Mouse (Mus musculus) left cerebral cortex, postnatal 10 days (tissue): ENCODE data around the gene Eme2. TPM values are rescaled to one million over a fixed set of nuclear protein-coding genes. Genes with fewer than 3 reads are reported as not detected.
A peak's percentile ranks its signal among the peaks of the same experiment; 100 is the strongest.

Experiments used
- DNase-seq, 2 experiments: peaks; one replicate each; pipeline ENCODE4 v3.0.0; 2021 to 2022; ENCODE audit warnings: low spot score in 2 of 2, mixed read lengths in 1 of 2; ENCODE audit errors: extremely low spot score in 1 of 2
- intact Hi-C: fragments of 180-260 bp; cut with DNase I; formaldehyde crosslinking; loops from one replicate; pipeline ENCODE4 v1.15.1; 2025
- total RNA-seq, 2 experiments: library from RNA; stranded (reverse); gene quantifications; 2 replicates each; pipeline ENCODE4 v1.2.3; 2021

Gene Eme2
- total RNA-seq, 2 experiments from 2014 or later, result 53.9 to 56.6 TPM

- DNase-seq, result peak; percentile 98
- intact Hi-C loops, result no loop called here
These were observed 44.7 kb downstream of the Eme2 start, which contains the start of gene Fahd1 for GRCm38 (mm10) chr17:24850065-24850772. Gene Fahd1 (minus strand): TSS chr17:24850364.

DNA sequence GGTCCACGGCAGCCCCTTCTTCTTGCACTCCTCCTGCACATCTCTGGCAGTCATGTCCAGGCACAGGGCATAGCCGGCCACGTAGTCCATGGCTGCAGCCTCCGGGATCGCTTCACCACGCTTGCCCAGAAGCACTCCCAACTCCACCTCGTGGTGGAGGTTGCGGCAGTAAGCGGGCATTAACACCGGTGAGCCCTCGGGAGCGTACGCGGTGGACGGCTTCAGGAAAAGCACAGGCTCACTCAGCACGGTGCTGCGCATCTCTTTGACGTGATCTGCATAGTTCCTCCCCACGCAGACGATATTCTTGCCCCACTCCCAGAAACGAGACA lies 45.2 kb downstream of the Eme2 start:
- intact Hi-C loops, result no loop called here
- DNase-seq, result no peak

DNA sequence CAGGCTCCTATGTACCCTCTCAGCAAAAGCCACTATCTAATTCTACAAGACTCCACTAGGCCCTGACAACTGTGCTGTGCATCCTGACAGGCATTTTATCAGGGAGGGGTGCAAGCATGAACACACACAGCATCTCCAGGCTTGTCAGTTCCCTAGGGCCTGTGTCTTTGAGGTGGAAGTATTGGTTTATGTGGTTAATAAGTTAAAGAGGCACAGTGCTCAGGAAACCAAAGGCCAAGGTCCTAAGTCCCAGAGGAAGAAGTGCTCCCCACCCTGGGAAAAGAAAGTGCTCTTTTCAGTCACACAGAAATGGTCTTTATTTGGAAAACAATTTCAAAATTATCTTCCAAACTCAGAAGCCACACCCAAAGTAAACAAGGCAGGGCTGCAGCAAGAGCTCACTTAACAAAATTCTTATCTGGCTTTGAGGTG lies 46.3 kb downstream of the Eme2 start:
- intact Hi-C loops, result no loop called here

GRCm38 (mm10) chr17:24847386-24847785 lies 47.5 kb downstream of the Eme2 start:
- DNase-seq, result no peak
- intact Hi-C loops, result no loop called here

More for the DNA sequence above, 46.3 kb downstream of the Eme2 start:
- DNase-seq, result no peak

GRCm38 (mm10) chr17:24844525-24844924 lies 50.4 kb downstream of the Eme2 start:
- DNase-seq, result no peak

DNA sequence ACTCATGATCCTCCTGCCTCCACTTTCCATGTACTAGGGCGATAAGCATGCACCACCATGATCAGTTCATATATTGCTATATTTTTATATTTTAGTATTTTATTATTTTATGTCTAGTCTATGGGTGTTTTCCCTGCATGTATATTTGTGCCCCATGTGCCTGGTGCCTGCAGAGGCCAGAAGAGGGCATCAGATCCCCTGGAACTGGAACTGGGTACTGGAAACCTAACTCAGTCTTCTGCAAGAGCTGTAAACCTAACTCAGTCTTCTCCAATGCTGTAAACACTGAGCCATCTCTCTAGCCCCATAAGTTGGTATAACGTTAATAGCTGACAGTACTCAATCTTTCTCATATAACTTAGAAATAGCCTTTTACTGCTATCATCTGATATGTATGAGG lies 52.3 kb downstream of the Eme2 start:
- intact Hi-C loops, result no loop called here
- no peak for DNase-seq

More at GRCm38 (mm10) chr17:24844525-24844924, 50.4 kb downstream of the Eme2 start:
- intact Hi-C loops, result no loop called here

- DNase-seq, result no peak
- intact Hi-C loops, result no loop called here
These were observed 53.8 kb downstream of the Eme2 start for GRCm38 (mm10) chr17:24841133-24841532.

- intact Hi-C loops, result no loop called here
- no peak for DNase-seq
These were observed 54.5 kb downstream of the Eme2 start for GRCm38 (mm10) chr17:24840341-24840740.

GRCm38 (mm10) chr17:24839842-24840241 lies 55.0 kb downstream of the Eme2 start, which contains the start of gene Hagh:
Gene Hagh (plus strand): TSS chr17:24840143.
- intact Hi-C loops, result no loop called here
- DNase-seq, result no peak

Other genes with a start within 250 kb of the Eme2 start
- 10 to 100 TPM; 55.0 to 55.2 TPM for gene Slc9a3r2, start 244.8 kb downstream of the Eme2 start, total RNA-seq
- not detected for gene Npw, start 236.6 kb downstream of the Eme2 start, total RNA-seq
- 10 to 100 TPM; 37.2 to 38.1 TPM for gene Zfp598, start 225.4 kb downstream of the Eme2 start, total RNA-seq
- gene Syngr3, start 205.1 kb downstream of the Eme2 start, total RNA-seq, result 100 to 1,000 TPM; 248 to 254 TPM
- gene Gfer, start 198.9 kb downstream of the Eme2 start, total RNA-seq, result 10 to 100 TPM; 21.5 TPM
- 1 to 10 TPM; 2.7 to 5.1 TPM for gene Noxo1, start 198.9 kb downstream of the Eme2 start, total RNA-seq
- gene Tbl3, start 187.4 kb downstream of the Eme2 start, total RNA-seq, result 10 to 100 TPM; 30.9 to 37.9 TPM
- under 1 TPM in 1 of 2 experiments, not detected in 1; 0.69 TPM for gene Rnf151, start 177.0 kb downstream of the Eme2 start, total RNA-seq
- 100 to 1,000 TPM; 575 to 607 TPM for gene Rps2, start 177.0 kb downstream of the Eme2 start, total RNA-seq
- gene Ndufb10, start 170.6 kb downstream of the Eme2 start, total RNA-seq, result 100 to 1,000 TPM; 156 to 176 TPM
- under 1 TPM; 0.43 to 0.49 TPM for gene Rpl3l, start 167.3 kb downstream of the Eme2 start, total RNA-seq
- gene Msrb1, start 158.4 kb downstream of the Eme2 start, total RNA-seq, result 10 to 100 TPM; 44.2 to 47.8 TPM
- gene Hs3st6, start 142.1 kb downstream of the Eme2 start, total RNA-seq, result under 1 TPM in 1 of 2 experiments, not detected in 1; 0.49 TPM
- gene Meiob, start 90.8 kb downstream of the Eme2 start, total RNA-seq, result not detected
- 100 to 1,000 TPM in 1 of 2 experiments, 10 to 100 TPM in 1; 92.4 to 102 TPM for gene Hagh, start 54.9 kb downstream of the Eme2 start, total RNA-seq
- 10 to 100 TPM; 14.8 to 16.5 TPM for gene Fahd1, start 44.7 kb downstream of the Eme2 start, total RNA-seq
- gene Igfals, start 29.1 kb downstream of the Eme2 start, total RNA-seq, result under 1 TPM; 0.17 to 0.32 TPM
- 10 to 100 TPM; 37.8 to 40.2 TPM for gene Nubp2, start 8.7 kb downstream of the Eme2 start, total RNA-seq
- gene Spsb3, start 8.4 kb downstream of the Eme2 start, total RNA-seq, result 10 to 100 TPM; 48.0 to 48.3 TPM
- 10 to 100 TPM; 58.4 to 64.8 TPM for gene Mrps34, start within 50 bp of the Eme2 start, total RNA-seq
- 10 to 100 TPM; 42.2 to 43.5 TPM for gene Nme3, start 1.4 kb upstream of the Eme2 start, total RNA-seq
- 100 to 1,000 TPM; 288 to 297 TPM for gene Mapk8ip3, start 41.9 kb upstream of the Eme2 start, total RNA-seq
- gene Jpt2, start 65.6 kb upstream of the Eme2 start, total RNA-seq, result 10 to 100 TPM; 11.9 to 13.1 TPM
- 10 to 100 TPM; 24.0 to 25.0 TPM for gene Cramp1l, start 120.7 kb upstream of the Eme2 start, total RNA-seq
- 10 to 100 TPM; 25.4 to 28.9 TPM for gene Ift140, start 121.0 kb upstream of the Eme2 start, total RNA-seq
- gene Tmem204, start 188.5 kb upstream of the Eme2 start, total RNA-seq, result 1 to 10 TPM; 7.2 to 7.8 TPM
- gene Telo2, start 220.9 kb upstream of the Eme2 start, total RNA-seq, result 10 to 100 TPM; 35.4 to 41.1 TPM
- gene Ptx4, start 225.7 kb upstream of the Eme2 start, total RNA-seq, result 1 to 10 TPM; 2.0 to 2.3 TPM
- 10 to 100 TPM; 44.6 to 44.9 TPM for gene Clcn7, start 238.3 kb upstream of the Eme2 start, total RNA-seq